Mouse (Mus musculus): ENCODE measurements at regions not wholly inside any gene's neighbourhood (a gene's known extent, or its start where the extent isn't known, plus 50 kb on each side); places are given as distances from the start of the nearest gene placed in this dataset.

GRCm38 (mm10) chr12:26191268-26191981 is 223.6 kb downstream of the Rnf144a start:
- no peak for TF ChIP-seq CTCF (IDR thresholded peaks at IDR 0.05)
- TF ChIP-seq POLR2A (IDR thresholded peaks at IDR 0.05; ENCODE audit: insufficient read depth, low read depth, low read length), result no peak
- TF ChIP-seq EP300 (IDR thresholded peaks at IDR 0.05; ENCODE audit: insufficient read depth, low read depth, low read length), result no peak
